Mouse (Mus musculus) thymus, adult 2 months (tissue): ENCODE measurements around the gene Cpsf6. TPM values are rescaled to one million over a fixed set of nuclear protein-coding genes. Genes with fewer than 3 reads are reported as not detected.
A peak's percentile ranks its signal among the peaks of the same experiment; 100 is the strongest.

Experiments
- DNase-seq: peaks from one replicate; pipeline ENCODE4 v3.0.0; 2021
- H3K27ac ChIP-seq: fragments of 200-500 bp; 2 replicates; pipeline ENCODE4 v1.5.1; 2012; ENCODE audit warnings: low read length, control low read depth; ENCODE audit not compliant: control insufficient read depth, insufficient read depth
- H3K27me3 ChIP-seq: fragments of 200-500 bp; 2 replicates; pipeline ENCODE4 v1.6.1; 2012; ENCODE audit warnings: mild to moderate bottlenecking, low read length, moderate library complexity, mixed read lengths; ENCODE audit not compliant: control insufficient read depth, insufficient read depth
- H3K36me3 ChIP-seq: fragments of 200-500 bp; 2 replicates; pipeline ENCODE4 v1.6.1; 2012; ENCODE audit warnings: mild to moderate bottlenecking, low read length, moderate library complexity; ENCODE audit not compliant: control insufficient read depth, insufficient read depth
- H3K4me1 ChIP-seq: fragments of 200-500 bp; replicated peaks from 2 replicates; pipeline ENCODE4 v1.6.1; 2012; ENCODE audit warnings: low read length; ENCODE audit not compliant: control insufficient read depth, insufficient read depth
- H3K4me3 ChIP-seq: fragments of 200-500 bp; 2 replicates; pipeline ENCODE4 v1.5.1; 2012; ENCODE audit warnings: mild to moderate bottlenecking, low read length, control low read depth, moderate library complexity; ENCODE audit not compliant: control insufficient read depth, insufficient read depth
- CTCF ChIP-seq: fragments of 200-500 bp; IDR thresholded peaks from 2 replicates; pipeline ENCODE4 v1.5.1; 2012; ENCODE audit warnings: mild to moderate bottlenecking, control low read depth, low read length, moderate library complexity, borderline replicate concordance; ENCODE audit not compliant: control insufficient read depth, poor library complexity, insufficient read depth; ENCODE audit errors: extremely low read depth
- POLR2A ChIP-seq: fragments of 200-500 bp; IDR thresholded peaks from 2 replicates; pipeline ENCODE4 v1.6.1; 2012; ENCODE audit warnings: mild to moderate bottlenecking, low read length, control low read depth, moderate library complexity; ENCODE audit not compliant: control insufficient read depth, poor library complexity, insufficient read depth; ENCODE audit errors: extremely low read depth
- WGBS: fragments of 180-500 bp; shearing (Covaris S2); methylation state at CpG from one replicate; pipeline ENCODE4 v1.1.7; 2018; 5-methylcytosine and 5-hydroxymethylcytosine counted together
- polyA plus RNA-seq: library from polyadenylated mRNA; depleted of rRNA; stranded (reverse); fragments of >200 nt; gene quantifications from 2 replicates; pipeline ENCODE4 v1.2.3, GENCODE M21; 2012

The Cpsf6 gene
- polyA plus RNA-seq, 1 experiment = 171 TPM

DNA sequence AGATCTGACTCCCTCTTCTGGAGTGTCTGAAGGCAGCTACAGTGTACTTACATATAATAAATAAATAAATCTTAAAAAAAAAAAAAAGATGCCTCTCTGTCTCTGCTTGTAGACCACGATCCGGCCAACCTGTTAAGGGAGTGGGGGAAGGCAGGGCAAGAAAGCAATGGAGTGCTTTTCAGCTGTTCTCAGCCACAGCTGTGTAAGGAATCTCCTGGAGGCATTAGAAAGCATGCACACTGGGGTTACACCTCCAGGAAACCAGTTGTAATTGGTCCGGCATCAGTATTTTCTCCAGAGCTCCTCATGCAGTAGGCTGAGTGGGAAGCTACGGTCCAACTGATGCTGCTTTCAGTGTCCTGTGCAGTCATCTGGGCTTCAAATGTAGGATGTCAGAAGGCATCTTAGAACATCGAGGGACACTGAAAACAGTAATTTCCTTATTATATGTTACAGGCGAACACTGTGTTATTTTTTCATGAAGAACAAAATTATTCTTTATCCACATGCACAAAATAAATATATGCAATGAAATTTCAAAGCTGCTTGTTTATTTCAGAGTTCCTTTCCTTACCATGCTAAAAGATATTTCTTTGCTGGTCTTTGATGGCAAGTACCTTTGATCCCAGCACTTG, 42.5 kb upstream of the Cpsf6 start:
- H3K36me3 ChIP-seq = no peaks in the 10 kb centered on the region
- no peak for DNase-seq
- H3K27me3 ChIP-seq = no peaks in the 10 kb centered on the region
- H3K27ac ChIP-seq = no peak overlapping the region
- no peak for TF ChIP-seq CTCF
- TF ChIP-seq POLR2A = no peak
- H3K4me1 ChIP-seq = peaks cover 15% of the 10 kb centered on the region
- no peak overlapping the region for H3K4me3 ChIP-seq
- 89% methylated on average over 6 of the region's 6 CpGs for WGBS

DNA sequence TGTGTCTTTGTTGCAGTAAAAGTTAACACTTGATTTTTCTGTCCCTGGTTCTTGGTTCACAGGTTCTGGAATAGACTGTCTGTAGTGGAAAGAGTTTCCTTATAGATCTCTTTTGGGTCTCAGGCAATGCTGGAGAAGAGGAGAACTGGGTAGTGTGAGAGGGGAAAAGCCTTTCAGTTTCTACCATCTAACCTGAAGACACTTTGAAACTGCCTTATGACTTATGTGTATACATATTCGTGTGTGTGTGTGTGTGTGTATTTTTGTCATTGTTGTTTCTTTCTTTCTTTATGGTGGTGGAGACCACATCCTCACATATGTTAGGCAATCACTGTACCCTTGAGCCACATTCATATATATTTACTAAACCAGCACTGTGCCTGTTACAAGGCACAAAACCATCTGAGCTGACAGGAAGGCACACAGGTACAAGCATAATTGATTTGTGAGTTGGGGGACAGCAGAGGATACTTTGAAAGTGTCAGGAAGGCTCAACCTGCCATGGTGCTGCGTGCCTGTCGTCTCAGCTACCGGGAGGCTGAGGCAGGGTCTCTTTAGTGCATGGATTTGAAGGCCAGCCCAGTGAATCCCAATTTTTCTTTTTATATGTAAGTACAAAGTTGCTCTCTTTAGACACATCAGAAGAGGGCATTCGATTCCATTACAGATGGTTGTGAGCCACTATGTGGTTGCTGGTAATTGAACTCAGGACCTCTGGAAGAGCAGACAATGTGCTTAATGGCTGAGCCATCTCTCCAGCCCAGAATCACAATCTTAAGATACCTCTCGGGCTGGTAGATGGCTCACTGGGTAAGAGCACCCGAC, 41.7 kb upstream of the Cpsf6 start:
- 87% methylated on average over 7 of the region's 7 CpGs for WGBS
- Histone ChIP-seq H3K4me1 (peaks cover 16% of the 10 kb centered on the region), H3K36me3 (no peaks in the 10 kb centered on the region), H3K27ac (no peak overlapping the region), H3K27me3 (no peaks in the 10 kb centered on the region), H3K4me3 (no peak overlapping the region)
- DNase-seq = no peak
- TF ChIP-seq POLR2A = no peak

DNA sequence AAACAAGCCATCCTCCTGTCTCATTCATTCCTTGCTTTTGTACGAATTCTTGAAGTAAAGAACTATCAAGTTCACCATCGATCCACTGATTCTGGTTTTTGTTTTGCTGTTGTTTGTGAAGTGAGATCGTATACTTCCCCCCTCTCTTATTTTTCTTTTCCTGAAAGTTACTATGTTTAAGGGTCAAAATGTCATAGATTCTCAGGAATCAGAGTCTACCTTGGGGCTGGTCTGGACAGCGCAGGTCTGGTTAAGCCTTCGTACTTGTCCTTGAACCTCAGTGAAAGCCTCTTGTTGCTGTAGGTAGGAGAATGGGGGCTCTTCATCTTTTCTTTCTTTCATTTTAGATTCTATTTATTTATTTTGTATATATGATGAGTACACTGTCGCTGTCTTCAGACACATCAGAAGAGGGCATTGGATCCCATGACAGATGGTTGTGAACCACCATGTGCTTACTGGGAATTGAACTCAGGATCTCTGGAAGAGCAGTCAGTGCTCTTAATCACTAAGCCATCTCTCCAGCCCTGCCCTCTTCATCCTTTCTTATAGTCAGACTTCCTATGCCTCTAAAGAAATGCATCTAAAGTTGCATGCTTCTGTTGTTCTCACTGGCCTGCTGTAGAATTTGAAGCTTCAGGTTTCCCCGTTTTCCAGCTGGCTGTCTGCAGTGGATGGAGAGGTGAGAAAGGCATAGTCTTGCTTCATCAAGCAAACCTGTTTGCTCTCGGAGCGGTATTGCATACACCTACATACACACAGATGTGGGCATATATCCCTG, 40.9 kb upstream of the Cpsf6 start:
- no peaks in the 10 kb centered on the region for H3K36me3 ChIP-seq
- no peak overlapping the region for H3K4me3 ChIP-seq
- no peak for TF ChIP-seq POLR2A
- TF ChIP-seq CTCF = no peak
- H3K4me1 ChIP-seq = peaks cover 16% of the 10 kb centered on the region
- WGBS = 94% methylated on average over 9 of the region's 9 CpGs
- no peak for DNase-seq
- H3K27me3 ChIP-seq = no peaks in the 10 kb centered on the region
- no peak overlapping the region for H3K27ac ChIP-seq

- TF ChIP-seq CTCF (no peak), POLR2A (no peak)
- Histone ChIP-seq H3K27ac (no peak overlapping the region), H3K27me3 (no peaks in the 10 kb centered on the region), H3K4me3 (no peak overlapping the region), H3K4me1 (peaks cover 16% of the 10 kb centered on the region), H3K36me3 (no peaks in the 10 kb centered on the region)
- DNase-seq = no peak
- WGBS = 90% methylated on average over 8 of the region's 8 CpGs
Measured at GRCm38 (mm10) chr10:117419577-117420290, 39.9 kb upstream of the Cpsf6 start.

DNA sequence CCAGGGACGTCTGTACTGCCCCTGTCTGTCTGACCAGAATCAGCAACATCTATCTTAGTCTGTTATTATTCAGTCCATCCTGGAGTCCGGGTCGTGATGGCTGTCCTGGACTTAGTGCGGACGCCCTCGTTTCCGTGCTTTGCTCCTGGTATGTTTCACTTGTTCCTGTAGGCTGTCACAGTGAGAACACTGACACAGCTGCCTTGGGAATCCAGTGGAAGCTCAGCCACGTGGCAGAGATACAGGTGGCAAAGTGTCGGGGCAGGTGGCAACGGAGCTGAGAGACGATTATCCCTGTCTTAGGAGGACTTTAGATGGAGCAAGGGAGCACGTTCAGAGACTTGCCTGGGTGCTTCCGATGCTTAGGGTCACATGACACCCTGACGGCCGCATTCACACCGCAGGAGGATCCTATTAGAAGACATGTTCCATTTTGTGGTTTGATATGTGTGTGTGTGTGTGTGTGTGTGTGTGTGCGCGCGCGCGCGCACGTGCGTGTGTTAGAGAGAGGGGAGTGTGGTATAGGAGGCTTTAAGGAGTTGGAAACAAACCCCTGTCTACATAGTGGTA, 38.9 kb upstream of the Cpsf6 start:
- 46% methylated on average over 24 of the region's 24 CpGs for WGBS

More for the DNA sequence above, 38.9 kb upstream of the Cpsf6 start:
- peak overlapping the region; percentile 9; the same call in 1 of the 2 replicates for H3K4me3 ChIP-seq
- H3K27me3 ChIP-seq = no peaks in the 10 kb centered on the region
- no peak for DNase-seq
- H3K4me1 ChIP-seq = peaks cover 16% of the 10 kb centered on the region
- no peak for TF ChIP-seq POLR2A
- TF ChIP-seq CTCF = no peak
- no peak overlapping the region for H3K27ac ChIP-seq
- H3K36me3 ChIP-seq = no peaks in the 10 kb centered on the region
